Mouse (Mus musculus): ENCODE data around the gene Nhsl2.

The Nhsl2 gene

DNA sequence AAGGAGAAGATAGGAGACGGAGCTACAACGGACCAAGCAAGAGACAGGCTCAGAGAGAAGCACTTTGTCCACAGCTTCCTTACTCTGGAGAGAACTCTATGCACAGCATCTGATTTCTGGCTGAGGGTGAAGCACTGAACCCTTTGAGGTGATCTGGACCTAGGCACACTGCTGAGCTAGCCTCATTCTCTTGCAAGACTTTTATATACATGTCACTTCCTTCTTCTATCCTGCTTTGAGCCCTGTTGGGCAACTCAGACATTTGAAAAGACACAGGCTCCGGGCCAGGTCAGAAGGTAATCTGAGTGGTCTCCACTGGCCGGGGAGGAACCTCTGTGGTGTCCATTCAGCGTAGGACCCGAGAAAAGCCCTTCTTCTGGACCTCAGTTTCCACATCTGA, 201.4 kb downstream of the Nhsl2 start:
- DNase-seq (ENCODE audit: low spot score in 2 of 2), result no peak

GRCm38 (mm10) chrX:102051225-102051624, 202.0 kb downstream of the Nhsl2 start:
- no peak for DNase-seq (ENCODE audit: low spot score in 2 of 2)

DNA sequence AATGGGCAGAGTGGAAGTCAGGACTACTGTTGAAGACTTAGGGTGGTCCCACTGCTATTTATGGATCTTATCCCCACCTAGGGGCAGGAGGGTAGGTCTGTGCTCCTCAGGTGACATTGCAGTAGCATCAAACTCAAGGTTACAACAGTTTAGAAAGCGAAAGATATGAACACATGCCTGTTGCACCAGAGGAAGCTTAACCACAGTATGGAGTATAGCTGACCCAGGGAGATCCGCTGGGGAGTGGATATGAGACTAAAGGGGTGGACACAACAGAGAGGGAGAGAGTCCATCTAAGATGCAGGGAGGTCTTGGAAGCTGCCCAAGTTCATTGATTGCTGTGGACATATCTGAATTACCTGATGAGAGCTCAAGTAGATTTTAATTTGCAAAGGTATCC, 204.2 kb downstream of the Nhsl2 start:
- no peak for DNase-seq (ENCODE audit: low spot score in 2 of 2)

DNA sequence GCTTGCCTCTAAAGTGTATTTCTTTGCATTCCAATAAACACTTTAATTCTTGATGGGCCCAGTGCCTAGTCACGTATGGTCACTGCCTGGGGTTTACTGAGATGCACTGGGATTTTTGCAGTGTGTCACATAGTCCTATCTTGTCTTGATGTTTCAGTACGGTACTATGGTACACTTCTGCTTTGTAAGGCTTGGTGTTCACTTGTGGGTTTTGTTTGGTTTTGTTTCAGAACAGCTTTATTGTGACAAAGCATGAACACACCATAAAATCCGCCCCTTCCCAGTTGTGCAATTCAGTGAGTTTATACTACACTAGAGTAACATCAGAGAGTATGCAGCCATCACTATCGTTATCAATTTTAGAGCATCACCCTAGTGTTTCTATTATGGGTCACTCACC, 204.8 kb downstream of the Nhsl2 start:
- no peak for DNase-seq (ENCODE audit: low spot score in 2 of 2)

GRCm38 (mm10) chrX:102059437-102059836, 210.3 kb downstream of the Nhsl2 start:
- no peak for DNase-seq (ENCODE audit: low spot score in 2 of 2)

DNA sequence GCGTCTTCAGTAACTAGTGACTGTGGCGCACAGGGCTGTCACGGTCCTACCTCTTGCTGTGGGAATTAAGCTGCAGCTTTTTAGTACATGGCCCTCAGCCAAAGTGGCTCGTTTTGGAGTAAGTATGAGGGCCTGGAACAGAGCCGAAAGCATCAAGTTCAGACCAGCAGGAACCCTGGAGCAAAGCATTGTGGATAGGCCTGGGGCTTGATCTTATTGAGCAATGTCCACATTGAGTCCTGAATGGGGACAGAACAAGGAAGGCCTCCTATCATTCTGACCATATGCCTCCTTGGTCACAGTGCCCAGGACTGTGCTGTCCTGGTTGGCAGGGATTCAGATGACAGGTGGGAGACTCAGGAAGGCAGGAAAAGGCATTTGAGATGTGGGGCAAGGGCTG, 211.1 kb downstream of the Nhsl2 start:
- no peak for DNase-seq (ENCODE audit: low spot score in 2 of 2)

DNA sequence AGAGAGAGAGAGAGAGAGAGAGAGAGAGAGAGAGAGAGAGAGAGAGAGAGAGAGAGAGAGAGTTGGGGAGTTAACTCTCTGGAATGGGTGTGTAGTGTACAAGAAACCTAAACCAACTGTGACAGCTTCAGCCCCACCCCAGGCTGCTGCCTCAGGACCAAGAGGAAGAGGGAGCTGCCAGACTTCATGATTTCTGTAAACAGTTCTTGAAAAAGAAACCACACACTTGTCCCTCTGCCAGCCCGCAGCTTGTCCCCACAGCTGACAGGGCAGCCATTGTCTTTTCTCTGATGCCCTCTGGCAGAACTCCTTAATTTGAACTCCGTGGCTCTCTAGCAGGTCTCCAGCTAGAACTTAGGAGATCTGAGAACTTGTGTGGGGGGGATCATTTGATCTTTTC, 211.7 kb downstream of the Nhsl2 start:
- DNase-seq (ENCODE audit: low spot score in 2 of 2), result no peak

DNA sequence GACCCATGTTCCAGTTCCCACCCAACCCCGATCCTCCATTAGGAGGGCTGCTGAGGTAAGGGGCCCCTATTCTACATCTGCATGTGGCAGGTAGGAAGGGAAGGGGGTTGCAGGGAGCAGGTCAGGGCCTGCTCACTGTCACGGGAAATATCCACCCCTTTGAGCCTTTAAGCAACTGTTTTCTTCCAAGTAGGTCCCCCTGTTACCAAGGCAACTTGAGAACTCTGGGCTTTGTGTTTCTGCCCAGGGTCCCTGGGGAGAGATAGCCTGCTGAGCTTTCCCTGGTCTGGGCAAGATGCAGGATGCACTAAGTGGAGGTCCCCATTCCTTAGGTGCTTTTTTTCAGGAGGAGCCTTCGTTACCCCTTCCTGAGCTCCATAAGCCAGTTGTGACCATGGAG, 214.9 kb downstream of the Nhsl2 start:
- DNase-seq (ENCODE audit: low spot score in 2 of 2), result no peak

GRCm38 (mm10) chrX:102065213-102065775, 216.1 kb downstream of the Nhsl2 start:
- DNase-seq (ENCODE audit: low spot score in 2 of 2), result no peak

DNA sequence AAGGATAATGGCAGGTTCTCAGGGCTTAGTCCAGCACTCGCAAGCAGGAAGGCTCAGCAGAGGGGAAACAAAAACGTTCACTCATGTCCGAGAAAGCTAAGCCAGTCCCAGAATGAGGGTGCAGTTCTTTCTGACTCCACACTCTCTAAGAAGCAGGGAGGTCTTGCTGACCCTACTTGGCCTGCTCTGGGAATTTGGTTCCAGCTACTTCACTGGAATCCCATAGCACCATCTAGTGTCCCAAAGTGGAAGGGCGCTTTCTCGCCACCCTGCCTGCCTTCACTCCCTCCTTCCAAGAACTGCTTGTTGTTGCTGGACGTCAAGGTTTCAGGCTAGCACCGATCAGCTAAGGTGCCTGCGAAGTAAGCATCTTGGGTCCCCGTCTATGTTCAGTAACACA, 216.9 kb downstream of the Nhsl2 start:
- peak in 1 of 2 experiments; percentile 68 for DNase-seq (ENCODE audit: low spot score in 2 of 2)

- no peak for DNase-seq (ENCODE audit: low spot score in 2 of 2)
Observed at GRCm38 (mm10) chrX:102067118-102067517, 217.9 kb downstream of the Nhsl2 start.

- DNase-seq (ENCODE audit: low spot score in 2 of 2), result no peak
Observed at GRCm38 (mm10) chrX:102068811-102069540, 219.8 kb downstream of the Nhsl2 start.

DNA sequence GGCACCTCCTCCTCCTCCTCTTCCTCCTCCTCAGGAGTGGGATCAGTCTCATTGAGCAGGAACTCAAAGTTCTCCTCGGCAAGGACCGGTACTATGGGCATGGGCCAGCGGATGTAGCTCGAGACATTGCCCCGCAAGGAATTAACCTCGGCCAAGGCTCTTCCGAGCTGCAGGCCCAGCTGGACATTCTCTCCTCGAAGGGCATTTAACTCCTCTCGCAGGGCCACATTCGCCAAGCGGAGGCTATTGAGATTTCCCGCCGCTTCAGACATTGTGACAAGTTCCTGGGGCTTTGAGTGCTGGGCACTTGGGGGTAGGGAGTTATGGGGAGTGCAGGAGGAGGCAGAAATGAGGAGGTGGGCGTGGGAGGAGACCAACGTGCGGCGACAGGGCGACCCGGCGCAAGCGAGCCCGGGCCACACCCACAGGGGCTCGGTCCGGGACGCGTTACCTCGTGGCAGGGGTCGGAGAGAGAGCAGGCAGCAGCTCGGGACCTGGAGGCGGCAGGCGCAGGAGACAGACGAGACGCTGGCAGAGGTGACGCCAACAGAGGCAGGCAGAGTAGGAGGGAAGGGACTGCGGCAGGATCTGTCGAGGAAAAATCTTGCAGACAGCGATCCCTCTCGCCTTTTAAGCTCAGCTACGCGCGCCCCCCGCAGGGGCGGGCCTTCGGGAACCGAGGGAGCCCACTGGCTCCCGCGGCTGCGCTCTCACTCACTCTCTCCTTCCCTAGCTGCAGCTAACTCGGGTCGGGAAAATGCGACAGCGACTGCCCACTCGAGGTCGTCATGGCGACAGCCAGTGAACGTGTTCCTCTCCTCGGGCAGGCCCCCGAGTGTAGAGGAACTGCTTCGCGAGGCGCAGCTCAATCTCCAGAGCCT, 221.6 kb downstream of the Nhsl2 start, which contains the start of gene Rtl5:
Gene Rtl5 (minus strand): TSS at position 714 of the 881 bp plus-strand sequence.
- peak; percentile 80 to 81 for DNase-seq (ENCODE audit: low spot score in 2 of 2)

DNA sequence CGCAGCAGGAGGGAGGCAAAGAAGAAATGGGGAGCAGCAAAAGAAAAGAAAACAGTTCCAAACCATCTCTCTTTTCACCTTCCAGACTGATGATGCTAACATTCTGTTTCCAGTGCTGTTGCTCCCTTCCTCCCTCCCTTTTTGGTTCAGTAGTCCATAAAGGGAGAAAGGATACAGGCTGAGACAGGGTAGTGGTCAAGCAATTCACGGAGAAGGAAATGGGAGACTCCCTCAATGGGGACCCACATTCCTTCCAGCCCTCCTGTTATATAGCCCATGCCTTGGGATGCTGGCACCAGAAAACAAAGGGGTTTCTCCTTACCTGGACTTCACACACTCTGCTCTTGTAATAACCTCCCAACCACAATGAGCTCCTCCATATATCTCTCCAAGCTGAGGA, 222.3 kb downstream of the Nhsl2 start:
- DNase-seq (ENCODE audit: low spot score in 2 of 2), result no peak

- no peak for DNase-seq (ENCODE audit: low spot score in 2 of 2)
Observed at GRCm38 (mm10) chrX:102073605-102074325, 224.6 kb downstream of the Nhsl2 start.

DNA sequence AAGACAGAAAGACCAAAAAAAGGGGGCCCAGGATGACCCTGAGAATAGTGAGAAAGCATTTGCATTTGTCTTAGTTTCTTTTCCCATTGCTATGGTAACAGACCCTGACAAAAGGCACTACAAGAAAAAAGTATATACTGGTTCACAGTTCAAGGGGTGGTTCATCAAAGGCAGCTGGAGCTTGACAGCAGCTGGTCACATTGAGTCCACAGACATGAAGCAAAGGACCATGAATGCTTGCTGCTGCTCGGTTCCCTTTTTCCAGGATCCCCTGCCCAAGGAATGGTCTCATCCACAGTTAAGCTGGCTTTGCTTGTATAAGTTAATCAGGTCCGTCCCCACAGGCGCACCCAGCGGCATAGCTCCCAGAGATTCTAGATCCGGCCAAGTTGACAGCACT, 225.2 kb downstream of the Nhsl2 start:
- DNase-seq (ENCODE audit: low spot score in 2 of 2), result no peak

DNA sequence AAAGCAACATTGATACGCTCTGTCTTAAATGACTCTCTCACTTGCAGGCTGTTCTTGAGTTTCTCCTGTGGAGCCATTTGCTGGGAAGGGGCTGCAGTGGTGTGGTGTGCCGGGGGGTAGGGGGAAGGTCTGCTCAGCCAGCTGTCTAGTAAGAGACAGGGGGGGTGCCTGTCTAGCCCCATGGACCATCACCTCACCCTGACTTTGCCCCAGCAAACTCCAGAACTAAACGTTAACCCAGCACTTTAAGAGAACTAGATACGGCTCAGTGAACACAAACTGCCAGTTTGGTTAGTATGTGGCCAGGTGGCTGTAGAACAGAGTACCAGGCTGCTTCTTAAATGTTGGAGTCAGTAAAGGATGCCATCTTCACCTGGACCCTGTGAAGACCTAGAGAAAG, 226.0 kb downstream of the Nhsl2 start:
- DNase-seq (ENCODE audit: low spot score in 2 of 2), result no peak

GRCm38 (mm10) chrX:102076886-102077765, 227.9 kb downstream of the Nhsl2 start:
- no peak for DNase-seq (ENCODE audit: low spot score in 2 of 2)

DNA sequence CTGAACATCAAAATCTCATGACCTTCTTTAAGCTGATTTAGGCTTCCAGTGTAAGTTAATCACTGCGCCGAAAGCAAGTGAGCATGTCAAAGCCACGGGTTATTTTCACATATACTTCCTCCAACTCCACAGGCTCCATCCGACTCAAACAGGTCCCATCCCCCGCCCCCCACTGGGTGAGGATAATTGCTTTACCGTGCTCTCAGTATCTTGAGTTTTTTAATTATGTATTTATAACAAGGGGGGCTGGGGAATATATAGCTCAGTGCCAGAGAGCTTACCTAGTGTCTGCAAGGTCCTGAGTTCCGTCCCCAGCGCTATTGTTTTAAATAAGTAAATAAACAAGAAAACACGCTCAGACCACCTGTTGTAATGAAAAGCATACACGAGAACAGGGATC, 231.9 kb downstream of the Nhsl2 start:
- no peak for DNase-seq (ENCODE audit: low spot score in 2 of 2)

GRCm38 (mm10) chrX:102081573-102082279, 232.5 kb downstream of the Nhsl2 start:
- no peak for DNase-seq (ENCODE audit: low spot score in 2 of 2)

Measured in frontal cortex, postnatal 10 days (tissue).